Mouse (Mus musculus): Measurements from ENCODE around the gene Ttc3. TPM values are rescaled to one million over a fixed set of nuclear protein-coding genes. Genes with fewer than 3 reads are reported as not detected.
A peak's percentile ranks its signal among the peaks of the same experiment; 100 is the strongest.
"Not testable (repeated sequence)": the region's sequence is repeated elsewhere in the genome, so short reads cannot be mapped to it uniquely, and the experiment has no call there.

The Ttc3 gene
- total RNA-seq (2021), result 100 to 1,000 TPM; 704 to 759 TPM
- long read RNA-seq, experiment 1, full-length matches to known transcripts, result 12 of 197 reads
- long read RNA-seq, experiment 1, partial matches to known transcripts, result 89 of 197 reads
- long read RNA-seq, experiment 1, other reads (novel, unspliced or antisense), result 96 of 197 reads
- long read RNA-seq, experiment 2, transcript Ttc3-206 (2 exons, 766 nt), result minor isoform, 5 of 187 reads
- long read RNA-seq, experiment 2, transcript Ttc3-224 (22 exons, 2,572 nt), result major isoform, 6 of 187 reads
- long read RNA-seq, experiment 2, partial matches to known transcripts, result 102 of 187 reads
- long read RNA-seq, experiment 2, other reads (novel, unspliced or antisense), result 73 of 187 reads

DNA sequence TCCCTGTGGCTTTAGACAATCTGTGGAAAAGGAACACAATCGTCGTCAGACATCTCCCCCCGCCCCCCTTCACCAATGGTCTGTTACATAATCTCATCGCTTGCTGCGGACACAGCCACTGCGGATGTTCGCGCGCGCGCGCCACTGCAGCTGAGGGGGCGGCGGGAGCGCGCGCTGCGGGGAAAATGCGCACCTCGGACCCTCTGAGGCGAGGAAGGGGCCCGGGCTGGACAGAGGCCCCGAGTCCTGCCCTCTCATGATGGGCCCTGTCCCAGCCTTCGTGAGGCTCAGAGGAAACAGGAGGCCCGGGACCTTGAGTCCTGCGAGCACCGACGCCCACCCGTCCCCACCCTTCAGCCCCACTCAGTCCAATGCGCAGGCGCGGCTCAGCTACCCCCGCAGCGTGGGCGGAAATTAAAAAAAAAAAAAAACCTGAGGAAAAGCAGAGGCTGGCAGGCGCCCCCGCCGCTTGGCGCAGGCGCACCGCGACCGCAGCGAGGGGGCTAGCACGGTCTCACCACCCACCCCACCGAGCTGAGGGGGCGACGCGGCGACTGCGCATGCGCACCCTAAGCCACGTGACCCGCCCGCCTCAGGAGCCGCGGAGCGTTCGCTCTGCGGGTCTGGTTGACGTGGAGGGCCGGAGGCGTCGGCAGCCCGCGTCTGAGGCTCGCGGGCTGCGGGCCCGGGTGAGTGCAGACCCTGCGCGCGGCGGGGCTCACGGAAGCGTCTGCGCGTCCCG lies at the start of gene Ttc3:
Gene Ttc3, plus strand, starts transcription at position 446 of the 742 bp plus-strand sequence.
- DNase-seq (ENCODE audit: low spot score in 2 of 2), result peak; percentile 93 to 98

DNA sequence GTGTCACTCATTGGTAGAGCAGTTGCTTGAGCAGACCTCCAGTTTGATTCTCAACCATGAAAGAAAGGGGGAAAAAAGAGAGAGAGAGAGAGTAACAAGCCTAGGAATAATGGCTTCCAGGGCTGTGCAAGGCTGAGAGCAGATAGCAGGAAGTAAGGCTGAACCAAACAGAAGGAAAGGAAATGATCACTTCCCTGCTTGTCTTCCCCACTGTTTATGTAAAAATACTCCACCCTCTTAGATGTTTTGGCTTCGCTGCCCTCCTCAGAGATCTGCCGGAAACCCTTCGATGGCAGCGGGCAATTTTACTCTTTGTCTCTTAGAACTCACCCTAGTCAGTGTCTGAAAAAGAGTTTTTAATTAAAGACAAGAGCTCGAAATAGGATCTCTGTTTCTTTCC lies 46.7 kb upstream of the Ttc3 start:
- DNase-seq (ENCODE audit: low spot score in 2 of 2), result no peak

- no peak for DNase-seq (ENCODE audit: low spot score in 2 of 2)
These were observed 44.4 kb upstream of the Ttc3 start for GRCm38 (mm10) chr16:94326008-94326407.

- DNase-seq (ENCODE audit: low spot score in 2 of 2), result no peak
These were observed 42.4 kb upstream of the Ttc3 start, which contains the start of gene Ripply3 for GRCm38 (mm10) chr16:94327781-94328711. TSS of gene Ripply3 (plus strand) at chr16:94328420.

DNA sequence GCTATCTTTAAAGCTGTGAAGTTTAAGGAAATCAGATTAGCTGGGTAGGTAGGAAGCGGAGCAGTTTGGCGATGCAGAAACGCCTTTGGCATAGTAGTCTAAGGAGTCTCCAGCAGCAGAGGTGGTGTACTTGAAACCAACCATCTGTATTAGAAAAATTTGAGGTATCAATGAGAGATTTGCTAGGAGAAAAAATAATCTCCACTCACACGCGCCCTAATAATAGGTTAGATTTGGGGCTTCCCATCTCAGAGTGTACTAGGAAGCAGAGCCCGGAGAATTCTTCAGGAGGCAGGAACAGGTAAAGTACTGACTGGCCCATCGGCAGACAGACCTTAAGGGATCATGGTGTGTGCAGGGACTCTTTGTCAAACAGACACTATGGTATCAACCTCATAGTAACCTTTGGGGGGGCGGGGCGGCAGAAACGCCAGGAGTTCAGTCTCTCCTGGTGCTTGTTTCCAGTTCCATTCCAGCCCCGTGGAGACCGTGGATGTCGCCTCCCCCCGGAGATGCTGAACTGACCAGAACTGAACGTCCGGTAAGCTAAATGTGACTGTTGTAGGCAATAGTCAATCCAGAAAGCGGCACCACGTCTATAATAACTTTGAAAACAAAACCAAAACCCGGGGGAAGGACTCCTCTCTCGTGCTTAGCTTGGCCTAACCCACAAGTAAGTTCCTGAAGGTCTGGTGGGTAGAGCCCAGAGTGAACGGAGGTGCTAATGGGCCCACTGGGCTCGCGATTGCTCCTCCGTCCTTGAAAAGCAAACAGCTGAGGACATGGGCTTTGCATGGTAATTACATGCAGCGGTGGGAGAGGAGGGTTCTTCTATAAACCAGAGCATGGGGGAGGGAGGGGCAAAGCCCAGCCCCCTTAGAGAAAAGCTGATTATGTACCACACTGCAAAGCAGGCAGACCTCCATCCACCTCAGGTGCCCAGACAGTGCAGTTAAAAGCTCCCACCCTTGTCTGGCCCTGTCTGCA lies 41.2 kb upstream of the Ttc3 start:
- DNase-seq (ENCODE audit: low spot score in 2 of 2), result no peak

DNA sequence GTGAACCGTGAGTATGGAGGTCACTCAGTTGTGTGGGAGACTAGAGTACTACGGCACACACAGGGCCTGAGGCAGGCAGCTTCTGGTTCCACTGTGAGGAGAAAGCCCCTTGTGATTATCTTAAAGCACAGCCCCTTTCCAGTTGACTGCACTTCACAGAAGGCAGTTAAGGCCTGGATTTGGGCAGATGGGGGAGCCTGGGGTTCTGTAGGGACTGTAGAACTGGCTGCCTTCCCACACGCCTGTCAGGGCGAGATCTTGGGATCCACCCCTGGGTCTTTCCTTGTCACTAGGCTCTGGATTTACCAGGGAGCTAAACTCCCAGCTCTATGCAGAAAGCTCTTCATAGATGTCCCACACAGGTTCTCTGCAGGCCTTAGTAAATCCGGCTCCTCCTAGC lies 40.0 kb upstream of the Ttc3 start:
- no peak for DNase-seq (ENCODE audit: low spot score in 2 of 2)

- DNase-seq (ENCODE audit: low spot score in 2 of 2), result no peak
These were observed 39.1 kb upstream of the Ttc3 start for GRCm38 (mm10) chr16:94331233-94331885.

- no peak for DNase-seq (ENCODE audit: low spot score in 2 of 2)
These were observed 38.5 kb upstream of the Ttc3 start for GRCm38 (mm10) chr16:94331886-94332252.

DNA sequence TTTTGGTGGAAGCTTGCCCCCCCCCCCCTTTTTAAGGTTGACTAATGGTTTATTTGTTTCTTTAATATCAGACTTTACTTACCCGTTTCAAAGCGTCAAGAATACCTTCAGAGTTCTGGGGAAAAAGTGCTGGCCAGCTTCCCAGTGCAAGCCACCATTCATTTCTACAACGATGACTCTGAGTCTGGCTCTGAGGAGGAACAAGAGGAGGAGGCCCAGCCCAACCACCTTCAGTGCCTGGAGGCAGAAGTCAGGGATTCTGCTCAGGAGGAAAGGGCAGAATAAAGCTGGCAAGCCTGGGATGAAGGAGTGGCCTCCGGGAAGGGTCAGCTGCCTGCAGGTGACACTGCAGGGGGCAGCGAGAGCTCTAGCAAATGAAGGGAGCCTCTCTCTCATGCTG lies 34.8 kb upstream of the Ttc3 start:
- DNase-seq (ENCODE audit: low spot score in 2 of 2), result no peak

DNA sequence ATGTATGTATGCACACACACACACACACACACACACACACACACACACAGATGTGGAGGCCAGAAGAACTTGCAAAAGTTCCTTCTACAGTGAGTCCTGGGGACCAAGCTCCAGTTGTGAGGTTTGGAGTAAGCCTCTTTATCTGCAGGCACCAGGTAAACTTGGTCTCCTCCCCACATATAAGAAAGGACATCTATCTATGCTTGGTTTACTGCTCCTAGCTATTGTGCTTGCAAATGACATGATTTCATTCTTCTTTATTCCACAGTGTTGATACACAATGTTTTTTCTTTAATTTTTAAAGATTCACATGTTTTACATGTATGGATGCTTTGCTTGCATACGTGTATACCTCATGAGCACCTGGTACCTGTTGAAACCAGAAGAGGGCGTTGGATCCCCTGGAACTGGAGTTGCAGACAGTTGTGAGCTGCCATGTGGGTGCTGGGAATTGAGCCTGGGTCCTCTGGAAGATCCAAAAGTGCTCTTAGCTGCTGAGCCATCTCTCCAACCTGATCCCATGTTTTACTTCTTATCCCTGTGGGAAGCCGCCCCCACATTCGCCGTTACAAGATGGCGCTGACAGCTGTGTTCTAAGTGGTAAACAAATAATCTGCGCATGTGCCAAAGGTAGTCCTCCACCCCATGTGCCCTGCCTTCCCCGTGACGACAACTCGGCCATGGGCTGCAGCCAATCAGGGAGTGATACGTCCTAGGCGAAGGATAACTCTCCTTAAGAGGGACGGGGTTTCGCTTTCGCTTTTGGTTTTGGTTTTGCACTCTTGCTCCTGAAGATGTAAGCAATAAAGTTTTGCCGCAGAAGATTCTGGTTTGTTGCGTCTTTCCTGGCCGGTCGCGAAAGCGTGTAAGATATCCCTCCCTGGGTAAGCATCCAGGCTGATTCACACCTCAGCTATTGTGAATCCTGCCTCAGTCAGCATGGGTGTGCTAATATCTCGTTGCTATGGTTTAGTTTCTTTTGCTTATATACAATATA lies 31.0 kb upstream of the Ttc3 start:
- not testable (repeated sequence) for DNase-seq (ENCODE audit: low spot score in 2 of 2)

- DNase-seq (ENCODE audit: low spot score in 2 of 2), result no peak
These were observed 24.7 kb upstream of the Ttc3 start for GRCm38 (mm10) chr16:94345733-94346132.

DNA sequence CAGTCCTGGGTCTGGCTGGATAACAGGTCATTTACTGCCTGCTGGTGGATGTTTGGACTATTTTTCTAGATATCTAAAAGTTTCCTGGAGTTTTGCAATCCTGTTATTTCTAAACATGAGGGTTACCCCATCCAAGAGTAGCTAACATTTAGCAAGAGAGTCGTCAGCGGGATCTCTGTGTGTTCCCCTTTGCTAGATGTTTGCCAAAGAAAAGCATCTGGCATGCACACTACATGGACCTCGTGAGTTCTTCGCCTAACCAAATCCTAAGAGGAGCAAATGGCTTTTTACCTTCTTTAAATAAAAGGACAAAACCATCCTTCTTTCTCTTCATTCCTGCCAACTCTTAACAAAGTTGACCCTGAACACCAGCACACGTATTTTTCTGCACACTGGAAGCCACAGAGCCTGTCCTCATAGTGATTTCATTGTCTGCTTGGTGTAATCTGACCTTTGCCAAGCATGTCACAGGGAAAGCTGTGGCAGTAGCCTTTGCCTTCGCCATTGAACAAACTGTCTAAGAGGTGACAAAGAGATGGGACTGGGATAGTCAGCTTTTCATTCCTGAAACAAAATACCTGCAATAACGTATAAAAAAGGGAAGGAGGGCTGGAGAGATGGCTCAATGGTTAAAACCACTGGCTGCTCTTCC lies 23.2 kb upstream of the Ttc3 start:
- DNase-seq (ENCODE audit: low spot score in 2 of 2), result no peak

- DNase-seq (ENCODE audit: low spot score in 2 of 2), result no peak
These were observed 21.6 kb upstream of the Ttc3 start for GRCm38 (mm10) chr16:94348779-94349178.

DNA sequence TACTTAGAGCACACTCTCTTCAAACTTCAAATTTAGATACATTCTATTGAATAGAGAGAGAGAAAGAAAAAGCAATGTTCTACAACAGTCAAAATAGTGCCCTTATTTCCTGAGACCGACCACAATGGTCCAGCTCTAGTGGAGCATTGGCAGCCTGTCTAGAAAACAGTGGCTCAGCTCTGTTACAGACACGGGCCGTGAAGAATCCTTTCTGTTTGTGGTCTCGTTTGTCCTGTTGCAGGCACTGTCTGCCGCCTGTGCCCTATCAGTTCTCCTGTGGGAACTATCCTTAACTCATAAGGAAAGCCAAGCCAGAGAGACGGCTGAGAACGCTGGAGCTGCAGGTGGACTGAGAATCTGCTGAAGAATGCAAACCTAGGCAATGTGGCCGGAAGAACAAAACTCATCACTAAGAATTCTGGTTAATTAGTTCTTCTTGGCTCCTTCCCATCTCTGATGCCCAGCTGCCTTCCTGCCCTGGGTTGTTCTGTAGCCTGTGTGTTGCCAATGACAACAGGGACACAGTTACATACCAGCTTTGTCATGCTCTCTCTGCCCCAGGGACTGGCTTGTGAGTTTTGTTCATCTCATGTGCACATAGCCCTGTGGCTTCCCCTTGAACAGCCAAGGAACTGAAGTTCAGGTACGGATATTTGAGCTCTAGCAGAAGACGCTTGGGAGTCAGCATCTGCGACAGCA lies 20.7 kb upstream of the Ttc3 start:
- DNase-seq (ENCODE audit: low spot score in 2 of 2), result peak in 1 of 2 experiments; percentile 25

DNA sequence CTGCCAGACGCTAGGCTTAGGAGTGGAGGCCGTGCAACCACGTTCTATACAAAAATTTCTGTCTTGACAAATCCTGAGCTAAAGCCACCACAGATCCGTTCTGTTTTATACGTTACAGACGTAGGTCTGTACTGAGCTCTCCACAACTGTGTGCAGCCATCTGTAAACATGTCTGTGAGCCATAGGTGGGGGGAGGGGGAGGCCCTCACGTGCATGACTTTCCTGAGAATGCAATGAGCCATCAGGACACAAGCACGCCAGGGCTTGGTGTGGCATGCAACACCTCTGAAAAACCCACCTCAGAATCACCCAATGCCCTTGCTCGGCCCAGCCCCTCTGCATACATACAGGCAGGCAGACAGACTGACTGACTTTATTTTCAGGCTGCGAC lies 20.1 kb upstream of the Ttc3 start:
- DNase-seq (ENCODE audit: low spot score in 2 of 2), result no peak

DNA sequence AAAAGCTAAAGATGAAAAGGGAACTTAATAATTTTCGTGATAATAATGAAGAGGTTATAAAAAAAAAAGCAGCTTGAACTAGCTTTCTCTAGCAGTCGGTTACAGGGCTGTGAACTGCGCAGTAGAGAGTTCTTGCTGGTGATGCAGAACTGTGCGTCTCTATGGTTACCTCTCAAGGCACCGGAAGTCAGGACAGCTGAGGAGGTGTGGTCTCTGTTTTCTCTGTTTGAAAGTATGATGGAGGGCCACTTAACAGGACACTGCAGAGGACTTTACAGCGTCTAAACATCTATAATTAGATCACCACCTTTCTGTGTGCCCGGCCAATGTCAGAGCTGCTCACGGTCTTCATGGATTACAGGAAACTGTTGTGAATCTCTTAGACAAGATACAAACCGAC lies 16.0 kb upstream of the Ttc3 start:
- DNase-seq (ENCODE audit: low spot score in 2 of 2), result no peak

DNA sequence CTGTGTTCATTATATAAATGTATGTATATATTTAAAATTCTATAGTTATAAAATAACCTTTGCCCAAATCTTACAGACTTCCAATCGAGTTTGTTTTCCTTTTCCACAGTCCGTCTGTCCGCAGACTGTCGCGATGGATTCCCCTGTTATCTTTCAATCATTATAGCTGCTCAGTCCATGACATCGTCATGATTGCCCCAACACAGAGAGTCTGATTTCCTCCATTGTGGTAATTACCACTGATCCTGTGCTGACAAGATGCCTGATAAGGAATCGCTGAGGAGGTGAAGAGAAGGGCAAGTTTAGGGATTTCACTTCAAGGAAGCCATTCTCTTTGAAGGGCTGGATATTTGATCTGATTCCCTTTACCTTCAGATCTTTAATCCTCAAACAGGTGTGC lies 14.4 kb upstream of the Ttc3 start:
- DNase-seq (ENCODE audit: low spot score in 2 of 2), result no peak

Data from layer of hippocampus, postnatal 14 days (tissue).